Mouse (Mus musculus): ENCODE results near the gene Cars2.
"Not testable (repeated sequence)": the region's sequence is repeated elsewhere in the genome, so short reads cannot be mapped to it uniquely, and the experiment has no call there.

The Cars2 gene

GRCm38 (mm10) chr8:11476338-11477177 lies 74.0 kb downstream of the Cars2 start:
- in situ Hi-C loops (cut with MboI; ENCODE audit: low sequenced_read_pairs), result no loop called here

- in situ Hi-C loops (cut with MboI; ENCODE audit: low sequenced_read_pairs), result no loop called here
Observed at GRCm38 (mm10) chr8:11475876-11476275, 74.7 kb downstream of the Cars2 start.

- in situ Hi-C loops (cut with MboI; ENCODE audit: low sequenced_read_pairs), result no loop called here
Observed at GRCm38 (mm10) chr8:11475397-11475796, 75.2 kb downstream of the Cars2 start.

GRCm38 (mm10) chr8:11473072-11473471 lies 77.5 kb downstream of the Cars2 start:
- in situ Hi-C loops (cut with MboI; ENCODE audit: low sequenced_read_pairs), result no loop called here

- in situ Hi-C loops (cut with MboI; ENCODE audit: low sequenced_read_pairs), result no loop called here
Observed at GRCm38 (mm10) chr8:11471309-11471708, 79.3 kb downstream of the Cars2 start.

GRCm38 (mm10) chr8:11470694-11471093 lies 79.9 kb downstream of the Cars2 start:
- in situ Hi-C loops (cut with MboI; ENCODE audit: low sequenced_read_pairs), result no loop called here

- in situ Hi-C loops (cut with MboI; ENCODE audit: low sequenced_read_pairs), result no loop called here
Observed at GRCm38 (mm10) chr8:11469095-11469494, 81.5 kb downstream of the Cars2 start.

GRCm38 (mm10) chr8:11466528-11466927 lies 84.1 kb downstream of the Cars2 start:
- in situ Hi-C loops (cut with MboI; ENCODE audit: low sequenced_read_pairs), result not testable (repeated sequence)

GRCm38 (mm10) chr8:11465619-11466018 lies 85.0 kb downstream of the Cars2 start:
- in situ Hi-C loops (cut with MboI; ENCODE audit: low sequenced_read_pairs), result no loop called here

- in situ Hi-C loops (cut with MboI; ENCODE audit: low sequenced_read_pairs), result no loop called here
Observed at GRCm38 (mm10) chr8:11464707-11464964, 85.9 kb downstream of the Cars2 start.

All from CH12F3 (cell line).